ENCODE assay signal across 9 mouse cellular contexts in genomic region chr2:4586245-4586644, GRCm38 (mm10).
A peak's percentile ranks its signal among the peaks of the same experiment; 100 is the strongest.
DNase-seq lines count a peak whose midpoint lies in the region; ATAC-seq and TF ChIP-seq lines count a peak whose summit lies in the region.
"Had no signal": no experiment of that assay in that cellular context is flagged by ENCODE, and none has a peak within 500 bp of the region (broad histone marks: within the 10 kb centered on the region; RNA-seq: fewer than 3 reads in every experiment).

No protein-coding gene starts in this region.

- no peak for TF ChIP-seq CTCF in lung, adult 2 months (IDR thresholded peaks at IDR 0.05; ENCODE audit: insufficient read depth, low read length)

- WGBS in lung, adult 2 months = 52% methylated on average over 11 of the region's 11 CpGs
- 19% methylated on average over 11 of the region's 11 CpGs for WGBS in limb, embryonic 11.5 days

- ATAC-seq in limb, embryonic 11.5 days (ENCODE audit: insufficient number of reproducible peaks, low FRiP score, low TSS enrichment, low read depth) = no peak
- no peak for ATAC-seq in erythroid progenitor cell, adult 5-6 weeks (replicated peaks; ENCODE audit: low FRiP score, poor library complexity, severe bottlenecking)
- no peak for ATAC-seq in erythroblast, adult 5-6 weeks (replicated peaks; ENCODE audit: low FRiP score, poor library complexity, severe bottlenecking)

- no peaks in the 10 kb centered on the region; the same call in 1 of the 2 replicates for H3K9me3 ChIP-seq in limb, embryonic 11.5 days (ENCODE audit: control insufficient read depth, low read length)
- H3K9me3 ChIP-seq: G1E; liver, embryonic 13.5 days had no signal

- H3K4me3 ChIP-seq in lung, adult 2 months (replicated peaks; ENCODE audit: extremely low read depth, low read depth, low read length) = no peak overlapping the region
- no peak overlapping the region for H3K4me3 ChIP-seq in limb, embryonic 11.5 days (ENCODE audit: low read depth, low read length)
- H3K4me3 ChIP-seq: liver, embryonic 13.5 days had no signal

- no peak overlapping the region for H3K4me2 ChIP-seq in limb, embryonic 11.5 days (ENCODE audit: low read depth, severe bottlenecking)
- H3K4me2 ChIP-seq: liver, embryonic 13.5 days had no signal

- peaks cover 14% of the 10 kb centered on the region for H3K4me1 ChIP-seq in lung, adult 2 months (ENCODE audit: control insufficient read depth, insufficient read depth, low read length)
- peaks cover 69% of the 10 kb centered on the region for H3K4me1 ChIP-seq in limb, embryonic 11.5 days (ENCODE audit: control insufficient read depth, insufficient read depth, low read length)

- peak; percentile 52 to 76 for DNase-seq in lung, adult 18-20 months
- DNase-seq in lung, adult 2 months = no peak
- DNase-seq in heart, postnatal 14 days = peak; percentile 45
- peak; percentile 46 for DNase-seq in limb, embryonic 11.5 days (ENCODE audit: low spot score)
- DNase-seq in thymus, postnatal 10 days (ENCODE audit: low spot score in 2 of 2) = no peak
- DNase-seq: liver, embryonic 13.5 days had no signal

- peak overlapping the region; percentile 68 for H3K27ac ChIP-seq in limb, embryonic 11.5 days (replicated peaks; ENCODE audit: low read depth, low read length)
- H3K27ac ChIP-seq: liver, embryonic 13.5 days had no signal

- intact Hi-C loops in heart, postnatal 14 days (cut with DNase I) = no loop called here

- peaks cover 16% of the 10 kb centered on the region; the same call in 1 of the 2 replicates for H3K36me3 ChIP-seq in limb, embryonic 11.5 days (ENCODE audit: control insufficient read depth, insufficient read depth, low read length)

- H3K9ac ChIP-seq in limb, embryonic 11.5 days (ENCODE audit: low read length) = no peak overlapping the region
- H3K9ac ChIP-seq: liver, embryonic 13.5 days had no signal

- no peak for TF ChIP-seq POLR2A in lung, adult 2 months (IDR thresholded peaks at IDR 0.05; ENCODE audit: borderline replicate concordance, extremely low read depth, low read depth, low read length)

- H3K27me3 ChIP-seq in limb, embryonic 11.5 days (ENCODE audit: control insufficient read depth, insufficient read depth, low read length) = no peaks in the 10 kb centered on the region
- H3K27me3 ChIP-seq: liver, embryonic 13.5 days had no signal

Comparison
In these comparisons a context has a peak if more than half of its experiments do, and no peak if none do; other contexts are left out.
1. DNase-seq: peak in lung, adult 18-20 months (2 of 2), heart, postnatal 14 days (2 of 2) and limb, embryonic 11.5 days (single experiment); none in lung, adult 2 months (single experiment) and thymus, postnatal 10 days (0 of 2).